Mouse (Mus musculus) Muller cell, postnatal 12 days (primary cell): ENCODE data around the gene Pgm2.

Source experiments
- DNase-seq: peaks from one replicate; pipeline ENCODE4 v3.0.0-alpha.2; 2015; ENCODE audit errors: inconsistent ontology term

Gene Pgm2

GRCm38 (mm10) chr5:64075506-64075905 is 17.2 kb upstream of the Pgm2 start:
- DNase-seq = no peak

GRCm38 (mm10) chr5:64077353-64077752 is 15.4 kb upstream of the Pgm2 start:
- DNase-seq = no peak

GRCm38 (mm10) chr5:64078740-64079461 is 13.8 kb upstream of the Pgm2 start:
- DNase-seq = no peak

- no peak for DNase-seq
Observed at GRCm38 (mm10) chr5:64079462-64079817, 13.3 kb upstream of the Pgm2 start.

GRCm38 (mm10) chr5:64083447-64084359 is 9.0 kb upstream of the Pgm2 start:
- no peak for DNase-seq

- no peak for DNase-seq
Observed at GRCm38 (mm10) chr5:64085405-64085804, 7.3 kb upstream of the Pgm2 start.

- DNase-seq = no peak
Observed at GRCm38 (mm10) chr5:64088740-64089139, 4.0 kb upstream of the Pgm2 start.

- peak; percentile 42 for DNase-seq
Observed at GRCm38 (mm10) chr5:64093349-64093871, 660 bp downstream of the Pgm2 start.

GRCm38 (mm10) chr5:64095342-64095993 is 2.7 kb downstream of the Pgm2 start:
- no peak for DNase-seq

- DNase-seq = no peak
Observed at GRCm38 (mm10) chr5:64101993-64102716, 9.4 kb downstream of the Pgm2 start.

- no peak for DNase-seq
Observed at GRCm38 (mm10) chr5:64102717-64103075, 9.9 kb downstream of the Pgm2 start.

- no peak for DNase-seq
Observed at GRCm38 (mm10) chr5:64107596-64108289, 15.0 kb downstream of the Pgm2 start.

- DNase-seq = peak; percentile 7
Observed at GRCm38 (mm10) chr5:64109217-64109616, 16.5 kb downstream of the Pgm2 start.

GRCm38 (mm10) chr5:64112360-64112759 is 19.6 kb downstream of the Pgm2 start:
- peak; percentile 94 for DNase-seq

- DNase-seq = no peak
Observed at GRCm38 (mm10) chr5:64114210-64114609, 21.5 kb downstream of the Pgm2 start.

- DNase-seq = no peak
Observed at GRCm38 (mm10) chr5:64117191-64117590, 24.4 kb downstream of the Pgm2 start.

- no peak for DNase-seq
Observed at GRCm38 (mm10) chr5:64125783-64126182, 33.0 kb downstream of the Pgm2 start.

- DNase-seq = no peak
Observed at GRCm38 (mm10) chr5:64131550-64131949, 38.8 kb downstream of the Pgm2 start.

GRCm38 (mm10) chr5:64133901-64134300 is 41.2 kb downstream of the Pgm2 start:
- DNase-seq = no peak

GRCm38 (mm10) chr5:64136325-64136724 is 43.6 kb downstream of the Pgm2 start:
- no peak for DNase-seq

- no peak for DNase-seq
Observed at GRCm38 (mm10) chr5:64140202-64140601, 47.5 kb downstream of the Pgm2 start.
